Mouse (Mus musculus): ENCODE measurements at regions not wholly inside any gene's neighbourhood (a gene's known extent, or its start where the extent isn't known, plus 50 kb on each side); places are given as distances from the start of the nearest gene placed in this dataset.

GRCm38 (mm10) chr2:106083801-106084800 is 80.8 kb upstream of the Dnajc24 start:
- DNase-seq (ENCODE audit: low spot score in 2 of 2) = peak; percentile 6 to 19

- no peak for DNase-seq (ENCODE audit: low spot score in 2 of 2)
Observed at GRCm38 (mm10) chr2:106083001-106083400, 79.7 kb upstream of the Dnajc24 start.

- peak; percentile 84 to 87 for DNase-seq (ENCODE audit: low spot score in 2 of 2)
Observed at GRCm38 (mm10) chr2:106081951-106082350, 78.6 kb upstream of the Dnajc24 start.

GRCm38 (mm10) chr2:106080626-106081025 is 77.3 kb upstream of the Dnajc24 start:
- no peak for DNase-seq (ENCODE audit: low spot score in 2 of 2)

- DNase-seq (ENCODE audit: low spot score in 2 of 2) = no peak
Observed at GRCm38 (mm10) chr2:106078591-106078990, 75.2 kb upstream of the Dnajc24 start.

GRCm38 (mm10) chr2:106074441-106074840 is 71.1 kb upstream of the Dnajc24 start:
- DNase-seq (ENCODE audit: low spot score in 2 of 2) = no peak

GRCm38 (mm10) chr2:106064316-106064715 is 61.0 kb upstream of the Dnajc24 start:
- no peak for DNase-seq (ENCODE audit: low spot score in 2 of 2)

Data from layer of hippocampus, postnatal 10 days (tissue).